Mouse (Mus musculus) ovary, adult 10 weeks (tissue): Measurements from ENCODE around the gene Gabra5. TPM values are rescaled to one million over a fixed set of nuclear protein-coding genes. Genes with fewer than 3 reads are reported as not detected.

Source experiments
- polyA plus RNA-seq: library from polyadenylated mRNA; stranded (reverse); fragments of 350-450 nt; fragmentation: Illumina TruSeq; extraction: RNeasy Lipid Tissue Mini Kit (QIAGEN cat#74804); gene quantifications from one replicate; pipeline ENCODE4 v1.2.3, GENCODE M21; 2014

Gene Gabra5
- 0.23 TPM for polyA plus RNA-seq

GRCm38 (mm10) chr7:57509681-57510141, at the start of gene Gabra5:
Gene Gabra5, minus strand, starts transcription at chr7:57510059.

DNA sequence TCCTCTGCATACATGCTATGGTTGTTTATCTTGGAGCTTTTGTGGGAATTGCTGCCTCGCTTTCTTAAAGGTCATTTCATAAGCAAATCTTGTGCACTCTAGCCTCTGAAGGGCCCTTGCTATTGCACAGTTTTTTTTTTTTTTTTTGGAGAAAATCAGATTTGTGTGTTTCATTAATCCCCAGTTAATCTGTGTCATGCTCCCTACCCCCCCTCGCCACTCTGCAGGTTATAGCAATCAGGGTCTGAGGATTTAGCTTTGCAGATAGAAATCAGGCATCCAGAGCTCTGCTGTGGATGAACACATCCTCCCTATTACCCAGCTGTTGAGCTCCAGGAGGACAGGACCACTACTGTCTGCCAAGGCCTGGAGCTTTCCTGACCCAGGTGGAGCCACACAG, 90.5 kb downstream of the Gabra5 start, which contains the start of gene Gabrb3:
Gene Gabrb3 (plus strand): TSS at position 301 of the 400 bp plus-strand sequence.

GRCm38 (mm10) chr7:57386517-57387340, 123.1 kb downstream of the Gabra5 start, which contains the start of gene Gabrg3:
Gene Gabrg3, minus strand, starts transcription at chr7:57387188.

Other genes with a start within 250 kb of the Gabra5 start
- gene Gabrg3, start 122.9 kb downstream of the Gabra5 start, polyA plus RNA-seq, result 1.2 TPM
- gene Gabrb3, start 90.4 kb downstream of the Gabra5 start, polyA plus RNA-seq, result 2.1 TPM